Mouse (Mus musculus): Measurements from ENCODE around the gene Podn.

- TF ChIP-seq CTCF (IDR thresholded peaks at IDR 0.05; ENCODE audit: extremely low read depth, insufficient read length, insufficient replicate concordance, low read depth, low read length) (no peak), POLR2A (IDR thresholded peaks at IDR 0.05; ENCODE audit: low read depth, low read length) (no peak)
These were observed 96.9 kb downstream of the Podn start for GRCm38 (mm10) chr4:107999380-107999779.
